Mouse (Mus musculus): ENCODE data around the gene Acsl5.

GRCm38 (mm10) chr19:55244791-55245231 lies 6.9 kb upstream of the Acsl5 start:
- TF ChIP-seq CTCF (IDR thresholded peaks at IDR 0.05; ENCODE audit: insufficient read depth, low read depth, low read length), result no peak
- TF ChIP-seq POLR2A (IDR thresholded peaks at IDR 0.05; ENCODE audit: insufficient read depth, low read depth, low read length), result no peak
